Mouse (Mus musculus): ENCODE measurements around the gene Aars2. TPM values are rescaled to one million over a fixed set of nuclear protein-coding genes. Genes with fewer than 3 reads are reported as not detected.
A peak's percentile ranks its signal among the peaks of the same experiment; 100 is the strongest.

Gene Aars2
- polyA plus RNA-seq, 1 experiment from 2014 or later = 5.9 TPM

- ATAC-seq = no peak
- DNase-seq (ENCODE audit: low spot score) = no peak
- Histone ChIP-seq H3K9me3 (ENCODE audit: low read length) (no peaks in the 10 kb centered on the region), H3K36me3 (ENCODE audit: insufficient read depth, low read length) (no peaks in the 10 kb centered on the region), H3K27me3 (replicated peaks; ENCODE audit: insufficient read depth, low read length) (peaks cover 58% of the 10 kb centered on the region), H3K4me3 (ENCODE audit: low read depth, low read length) (no peak overlapping the region), H3K9ac (replicated peaks; ENCODE audit: low read depth) (no peak overlapping the region), H3K4me2 (replicated peaks; ENCODE audit: low read depth, low read length) (no peak overlapping the region), H3K4me1 (ENCODE audit: insufficient read depth, low read depth, low read length) (0 out of 2 replicates have a peak, but pooled peaks cover 8% of the 10 kb centered on the region), H3K27ac (ENCODE audit: low read length) (no peak overlapping the region)
- TF ChIP-seq CTCF (IDR thresholded peaks at IDR 0.05) = 0 out of 2 replicates have a peak, but pooled peaks have one; percentile 7
- TF ChIP-seq EP300 (IDR thresholded peaks at IDR 0.05) = no peak
- WGBS = 78% methylated on average over 5 of the region's 5 CpGs
Measured at GRCm38 (mm10) chr17:45547461-45548190, 41.0 kb downstream of the Aars2 start.

- WGBS = 4% methylated on average over 29 of the region's 68 CpGs
- ATAC-seq (peak; percentile 8; the same call in 1 of the 2 replicates), DNase-seq (ENCODE audit: low spot score) (no peak)
- peak overlapping the region; percentile 49 for H3K4me3 ChIP-seq (ENCODE audit: low read depth, low read length)
- peaks cover 56% of the 10 kb centered on the region for H3K27me3 ChIP-seq (replicated peaks; ENCODE audit: insufficient read depth, low read length)
- H3K9ac ChIP-seq (replicated peaks; ENCODE audit: low read depth) = no peak overlapping the region
- H3K4me2 ChIP-seq (replicated peaks; ENCODE audit: low read depth, low read length) = peak overlapping the region; percentile 95
- H3K36me3 ChIP-seq (ENCODE audit: insufficient read depth, low read length) = no peaks in the 10 kb centered on the region
- 0 out of 2 replicates have a peak, but pooled peaks cover 8% of the 10 kb centered on the region for H3K4me1 ChIP-seq (ENCODE audit: insufficient read depth, low read depth, low read length)
- TF ChIP-seq CTCF (IDR thresholded peaks at IDR 0.05) = peak; percentile 40
- TF ChIP-seq EP300 (IDR thresholded peaks at IDR 0.05) = no peak
- no peaks in the 10 kb centered on the region for H3K9me3 ChIP-seq (ENCODE audit: low read length)
- no peak overlapping the region for H3K27ac ChIP-seq (ENCODE audit: low read length)
Measured at GRCm38 (mm10) chr17:45548541-45549512, 42.2 kb downstream of the Aars2 start.

GRCm38 (mm10) chr17:45549617-45550181 lies 43.1 kb downstream of the Aars2 start, which contains the start of gene Tmem151b:
Tmem151b (minus strand) TSS chr17:45549677.
- H3K27ac ChIP-seq (ENCODE audit: low read length) = no peak within 1 kb of the TSS
- ATAC-seq (peak; percentile 11; the same call in 1 of the 2 replicates), DNase-seq (ENCODE audit: low spot score) (no peak)

GRCm38 (mm10) chr17:45550253-45550652 lies 43.6 kb downstream of the Aars2 start:
- DNase-seq (ENCODE audit: low spot score) (no peak), ATAC-seq (no peak)
- Histone ChIP-seq H3K27ac (ENCODE audit: low read length) (no peak overlapping the region), H3K9me3 (ENCODE audit: low read length) (no peaks in the 10 kb centered on the region), H3K4me1 (ENCODE audit: insufficient read depth, low read depth, low read length) (0 out of 2 replicates have a peak, but pooled peaks cover 5% of the 10 kb centered on the region), H3K9ac (replicated peaks; ENCODE audit: low read depth) (no peak overlapping the region), H3K4me2 (replicated peaks; ENCODE audit: low read depth, low read length) (no peak overlapping the region), H3K27me3 (replicated peaks; ENCODE audit: insufficient read depth, low read length) (peaks cover 42% of the 10 kb centered on the region), H3K4me3 (ENCODE audit: low read depth, low read length) (no peak overlapping the region), H3K36me3 (ENCODE audit: insufficient read depth, low read length) (no peaks in the 10 kb centered on the region)
- no peak for TF ChIP-seq EP300 (IDR thresholded peaks at IDR 0.05)
- no peak for TF ChIP-seq CTCF (IDR thresholded peaks at IDR 0.05)
- 17% methylated on average over 5 of the region's 5 CpGs for WGBS

More at GRCm38 (mm10) chr17:45549617-45550181, 43.1 kb downstream of the Aars2 start, which contains the start of gene Tmem151b:
- Histone ChIP-seq H3K27me3 (replicated peaks; ENCODE audit: insufficient read depth, low read length) (peaks cover 48% of the 10 kb centered on the region), H3K4me2 (replicated peaks; ENCODE audit: low read depth, low read length) (peak within 1 kb of the TSS; percentile 95), H3K4me1 (ENCODE audit: insufficient read depth, low read depth, low read length) (0 out of 2 replicates have a peak, but pooled peaks cover 8% of the 10 kb centered on the region), H3K9me3 (ENCODE audit: low read length) (no peaks in the 10 kb centered on the region), H3K36me3 (ENCODE audit: insufficient read depth, low read length) (no peaks in the 10 kb centered on the region), H3K9ac (replicated peaks; ENCODE audit: low read depth) (no peak within 1 kb of the TSS), H3K4me3 (ENCODE audit: low read depth, low read length) (peak within 1 kb of the TSS; percentile 49)
- no peak for TF ChIP-seq CTCF (IDR thresholded peaks at IDR 0.05)
- no peak for TF ChIP-seq EP300 (IDR thresholded peaks at IDR 0.05)
- WGBS = 0% methylated on average over 12 of the region's 29 CpGs

GRCm38 (mm10) chr17:45551249-45551796 lies 44.7 kb downstream of the Aars2 start:
- no peak for TF ChIP-seq EP300 (IDR thresholded peaks at IDR 0.05)

More at GRCm38 (mm10) chr17:45551249-45551796, 44.7 kb downstream of the Aars2 start:
- no peak overlapping the region for H3K27ac ChIP-seq (ENCODE audit: low read length)
- H3K9me3 ChIP-seq (ENCODE audit: low read length) = no peaks in the 10 kb centered on the region
- 44% methylated on average over 7 of the region's 7 CpGs for WGBS
- no peak overlapping the region for H3K9ac ChIP-seq (replicated peaks; ENCODE audit: low read depth)
- no peak overlapping the region for H3K4me3 ChIP-seq (ENCODE audit: low read depth, low read length)
- H3K4me1 ChIP-seq (ENCODE audit: insufficient read depth, low read depth, low read length) = peaks cover 6% of the 10 kb centered on the region
- peaks cover 33% of the 10 kb centered on the region for H3K27me3 ChIP-seq (replicated peaks; ENCODE audit: insufficient read depth, low read length)
- DNase-seq (ENCODE audit: low spot score) = no peak
- ATAC-seq = no peak
- no peak overlapping the region for H3K4me2 ChIP-seq (replicated peaks; ENCODE audit: low read depth, low read length)
- no peaks in the 10 kb centered on the region for H3K36me3 ChIP-seq (ENCODE audit: insufficient read depth, low read length)
